Mouse (Mus musculus): Measurements from ENCODE around the gene Fgf13.

The Fgf13 gene

GRCm38 (mm10) chrX:59567695-59568431 lies at the start of gene Fgf13:
Fgf13 (minus strand) TSS chrX:59568071.
- peak; percentile 32 for DNase-seq (ENCODE audit: extremely low spot score)

GRCm38 (mm10) chrX:59606535-59606934 lies 38.7 kb upstream of the Fgf13 start:
- DNase-seq (ENCODE audit: extremely low spot score) = no peak

GRCm38 (mm10) chrX:59589050-59589449 lies 21.2 kb upstream of the Fgf13 start:
- DNase-seq (ENCODE audit: extremely low spot score) = no peak

- DNase-seq (ENCODE audit: extremely low spot score) = no peak
Observed at GRCm38 (mm10) chrX:59585508-59586186, 17.8 kb upstream of the Fgf13 start.

- DNase-seq (ENCODE audit: extremely low spot score) = no peak
Observed at GRCm38 (mm10) chrX:59584034-59584433, 16.2 kb upstream of the Fgf13 start.

GRCm38 (mm10) chrX:59566826-59567694 lies 811 bp downstream of the Fgf13 start:
- DNase-seq (ENCODE audit: extremely low spot score) = peak; percentile 56

DNA sequence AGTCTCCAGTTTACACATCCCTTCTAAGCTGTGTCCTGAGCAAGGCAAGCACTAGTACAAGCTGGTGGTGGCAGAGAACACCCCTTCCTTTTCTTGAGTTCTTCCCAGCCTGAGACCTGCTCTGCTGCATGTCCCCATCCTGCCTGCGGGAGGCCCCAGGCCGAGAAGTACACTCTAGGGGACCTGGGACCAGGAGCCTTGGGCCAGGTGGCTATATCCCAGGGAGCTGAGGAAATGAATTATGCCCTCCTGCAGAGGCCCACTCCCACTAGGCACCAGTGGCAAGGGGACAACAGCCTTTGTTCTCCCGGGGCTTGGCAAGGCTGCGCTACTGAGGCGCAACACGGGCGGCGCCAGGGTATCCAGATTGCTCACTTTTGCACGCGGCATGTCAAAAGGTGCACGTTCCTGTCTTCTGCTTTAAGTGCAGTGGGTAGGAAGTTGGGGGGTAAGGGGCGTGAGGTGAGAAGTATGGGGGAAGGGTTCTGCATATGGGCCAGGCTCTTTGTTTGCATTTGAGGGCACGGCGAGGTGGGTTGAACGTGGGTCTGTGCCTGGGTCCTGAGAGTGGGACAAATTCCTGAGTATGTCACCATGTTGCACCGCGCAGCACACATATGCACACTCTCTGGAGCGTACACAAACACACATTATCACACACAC lies 1.7 kb downstream of the Fgf13 start:
- peak; percentile 24 for DNase-seq (ENCODE audit: extremely low spot score)

DNA sequence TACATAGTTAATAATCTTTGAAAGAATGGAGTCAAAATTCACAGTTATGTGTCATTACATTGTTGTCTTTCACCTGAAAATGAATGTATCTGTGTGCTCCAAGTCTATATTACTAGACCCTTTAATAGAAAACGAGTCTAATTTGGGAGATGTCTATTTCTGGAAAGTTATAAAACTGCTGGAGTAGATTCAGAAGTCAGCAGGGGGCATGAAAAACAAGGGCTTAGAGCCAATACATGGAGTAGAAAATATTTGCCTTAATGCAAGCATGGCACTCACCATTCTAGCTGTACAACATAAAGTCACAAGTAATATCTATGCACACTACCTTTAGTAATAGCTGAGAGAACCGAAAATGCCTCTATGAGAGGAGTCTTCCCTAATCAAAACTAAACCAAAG lies 19.9 kb downstream of the Fgf13 start:
- DNase-seq (ENCODE audit: extremely low spot score) = no peak

GRCm38 (mm10) chrX:59508273-59508672 lies 59.6 kb downstream of the Fgf13 start:
- no peak for DNase-seq (ENCODE audit: extremely low spot score)

DNA sequence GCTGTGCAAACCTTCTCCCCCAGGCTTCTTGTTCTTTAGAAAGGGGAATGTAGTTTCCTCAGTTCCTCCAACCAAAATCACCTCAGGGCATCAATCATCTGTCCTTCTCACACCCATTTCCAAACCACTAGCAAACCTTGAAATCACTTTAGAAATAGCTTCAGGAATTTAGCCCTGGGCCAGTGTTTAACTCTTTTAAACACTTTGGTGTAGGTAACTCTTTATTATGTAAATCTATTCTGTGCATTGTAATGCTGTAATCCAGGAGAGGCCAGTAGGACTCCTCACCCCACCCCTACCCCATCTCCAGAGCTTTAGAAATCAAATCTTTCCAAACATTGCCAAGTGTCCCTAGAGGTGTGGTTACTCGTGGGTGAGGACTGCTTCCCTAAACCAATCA lies 74.5 kb downstream of the Fgf13 start:
- DNase-seq (ENCODE audit: extremely low spot score) = no peak

GRCm38 (mm10) chrX:59485426-59485825 lies 82.4 kb downstream of the Fgf13 start:
- no peak for DNase-seq (ENCODE audit: extremely low spot score)

DNA sequence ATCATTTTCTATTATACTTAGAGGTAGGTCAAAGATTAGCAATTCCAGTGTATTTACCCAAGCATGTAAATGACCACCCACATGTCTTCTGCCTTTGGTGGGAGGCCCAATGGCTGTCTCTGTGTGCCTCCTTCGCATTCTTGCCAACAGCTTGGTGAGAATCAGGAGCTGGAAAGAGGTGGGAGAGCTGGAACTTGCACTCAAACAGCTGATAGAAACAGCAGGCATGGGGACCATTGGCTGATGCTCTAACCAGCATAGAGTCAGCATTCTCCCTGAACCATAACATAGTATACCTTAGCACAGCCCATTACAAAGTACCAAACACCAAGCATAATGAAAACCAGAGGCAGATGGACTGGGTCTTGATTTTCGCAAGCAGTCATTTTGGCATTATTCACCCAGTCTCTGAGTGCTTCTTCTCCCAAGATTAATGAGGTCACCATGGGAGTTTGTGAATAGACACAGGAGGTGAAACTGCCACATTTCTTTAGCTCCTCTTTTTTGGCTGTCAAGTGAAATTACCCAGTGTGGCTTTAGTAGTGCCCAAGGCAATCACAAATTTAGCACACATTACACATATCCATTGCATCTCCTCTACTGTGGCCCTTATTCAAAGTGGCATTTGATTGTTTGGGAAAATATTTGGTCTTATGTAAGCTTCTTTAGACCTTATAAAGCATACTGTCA lies 165.1 kb downstream of the Fgf13 start:
- peak; percentile 0 for DNase-seq (ENCODE audit: extremely low spot score)

- DNase-seq (ENCODE audit: extremely low spot score) = no peak
Observed at GRCm38 (mm10) chrX:59290916-59291411, 276.9 kb downstream of the Fgf13 start.

GRCm38 (mm10) chrX:59251576-59251975 lies 316.3 kb downstream of the Fgf13 start:
- DNase-seq (ENCODE audit: extremely low spot score) = no peak

DNA sequence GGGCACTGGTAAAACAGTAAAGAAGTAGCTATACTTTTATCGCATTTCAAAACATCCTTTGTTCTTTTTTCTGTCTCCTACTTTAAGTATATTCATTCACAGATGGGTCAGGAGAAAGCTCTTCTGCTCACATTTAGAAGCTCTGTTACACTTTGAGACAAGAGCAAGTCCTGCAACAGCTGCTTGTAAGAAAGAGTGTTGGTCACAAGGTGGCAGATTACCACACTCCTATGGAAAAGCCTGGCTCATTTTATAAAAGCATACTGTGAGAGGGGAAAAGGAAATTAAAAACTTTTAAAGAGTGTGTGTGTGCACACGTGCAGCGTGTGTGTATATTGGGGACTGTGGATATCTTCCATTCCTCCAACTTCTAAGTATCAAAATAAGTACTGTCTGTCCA lies 324.1 kb downstream of the Fgf13 start:
- DNase-seq (ENCODE audit: extremely low spot score) = no peak

DNA sequence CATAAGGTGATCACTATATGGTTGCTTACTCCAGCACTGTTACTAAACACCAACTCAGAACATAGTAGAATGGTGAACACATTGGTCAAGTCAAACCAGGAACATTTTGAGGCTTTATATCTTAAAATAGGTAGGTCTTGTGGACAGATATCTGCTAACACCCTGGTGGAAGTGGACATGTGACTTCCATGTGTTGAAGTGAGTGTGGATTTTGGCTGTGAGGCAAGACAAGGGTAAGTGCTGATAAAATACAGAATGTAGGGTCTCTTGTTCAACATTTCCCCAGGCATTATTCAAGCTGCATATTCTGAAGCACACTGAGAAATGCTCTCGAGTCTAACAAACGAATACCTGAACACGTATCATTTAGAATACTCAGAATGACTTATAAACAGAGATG lies 324.7 kb downstream of the Fgf13 start:
- no peak for DNase-seq (ENCODE audit: extremely low spot score)

GRCm38 (mm10) chrX:59241460-59241747 lies 326.5 kb downstream of the Fgf13 start:
- DNase-seq (ENCODE audit: extremely low spot score) = no peak

GRCm38 (mm10) chrX:59240683-59241459 lies 327.0 kb downstream of the Fgf13 start:
- no peak for DNase-seq (ENCODE audit: extremely low spot score)

DNA sequence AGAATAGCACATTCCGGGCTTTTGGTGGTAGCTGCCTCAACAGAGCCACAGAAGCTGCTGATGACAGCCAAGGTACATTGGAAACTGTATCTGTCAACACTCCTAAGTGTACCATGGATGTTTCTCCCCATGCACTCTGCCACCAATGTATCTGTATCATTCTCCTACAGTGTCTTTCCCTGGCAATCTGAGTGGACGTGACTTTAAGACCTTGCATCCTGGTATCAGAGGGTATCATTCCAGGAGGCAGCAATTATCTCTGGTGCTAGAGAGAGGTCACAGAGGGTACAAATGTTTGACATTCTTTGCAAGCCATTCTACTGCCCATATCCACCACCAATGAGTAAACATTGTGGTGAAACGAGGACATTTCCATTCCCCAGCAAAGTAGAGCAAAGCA lies 347.2 kb downstream of the Fgf13 start:
- DNase-seq (ENCODE audit: extremely low spot score) = no peak

DNA sequence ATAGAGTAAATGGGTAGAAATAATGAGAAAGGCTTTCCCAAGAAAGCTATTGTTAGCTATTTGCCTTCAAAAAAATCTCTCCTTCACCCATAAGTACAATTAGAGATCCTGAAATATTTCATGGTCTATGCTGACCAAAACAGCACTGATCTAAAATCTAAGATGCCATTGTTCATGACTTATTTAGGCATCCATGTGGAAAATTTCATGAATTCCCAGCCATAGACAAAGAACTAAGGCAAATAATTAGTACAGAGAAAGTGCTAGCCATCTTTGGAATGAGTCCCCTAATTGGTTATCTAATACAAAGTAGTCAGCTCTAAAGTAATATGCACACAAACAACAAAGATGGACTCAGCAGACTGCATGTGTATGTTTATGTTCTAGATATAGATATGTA lies 366.7 kb downstream of the Fgf13 start:
- DNase-seq (ENCODE audit: extremely low spot score) = no peak

- no peak for DNase-seq (ENCODE audit: extremely low spot score)
Observed at GRCm38 (mm10) chrX:59194149-59194548, 373.7 kb downstream of the Fgf13 start.
